Mouse (Mus musculus) megakaryocyte, embryonic 14.5 days (primary cell): ENCODE measurements around the gene B3galnt1. TPM values are rescaled to one million over a fixed set of nuclear protein-coding genes. Genes with fewer than 3 reads are reported as not detected.

ENCODE experiments used
- H3K27me3 ChIP-seq: replicated peaks from 2 replicates; pipeline ENCODE3; 2012; ENCODE audit warnings: inconsistent platforms
- H3K36me3 ChIP-seq: replicated peaks from 2 replicates; pipeline ENCODE3; 2012; ENCODE audit warnings: low read length, inconsistent platforms, mixed read lengths
- H3K4me1 ChIP-seq: 2 replicates; pipeline ENCODE4 v1.6.1; 2012; ENCODE audit warnings: inconsistent platforms
- H3K4me3 ChIP-seq: replicated peaks from 2 replicates; pipeline ENCODE3; 2012; ENCODE audit warnings: moderate library complexity, mild to moderate bottlenecking, inconsistent platforms
- H3K9me3 ChIP-seq: 2 replicates; pipeline ENCODE4 v1.6.1; 2012; ENCODE audit warnings: inconsistent platforms
- FLI1 ChIP-seq: IDR thresholded peaks from 2 replicates; pipeline ENCODE4 v1.6.1; 2012; ENCODE audit warnings: low read length, inconsistent platforms, mixed read lengths
- GATA1 ChIP-seq: IDR thresholded peaks from 3 replicates; pipeline ENCODE4 v1.6.1; 2012; ENCODE audit warnings: mixed read lengths, low read length, inconsistent platforms, borderline replicate concordance
- polyA plus RNA-seq: library from polyadenylated mRNA; stranded (reverse); fragments of >175 nt; gene quantifications from 2 replicates; pipeline ENCODE4 v1.2.3, GENCODE M21; 2012; ENCODE audit warnings: low replicate concordance; ENCODE audit not compliant: insufficient read depth

The B3galnt1 gene
- polyA plus RNA-seq, 1 experiment = 0.32 TPM

DNA sequence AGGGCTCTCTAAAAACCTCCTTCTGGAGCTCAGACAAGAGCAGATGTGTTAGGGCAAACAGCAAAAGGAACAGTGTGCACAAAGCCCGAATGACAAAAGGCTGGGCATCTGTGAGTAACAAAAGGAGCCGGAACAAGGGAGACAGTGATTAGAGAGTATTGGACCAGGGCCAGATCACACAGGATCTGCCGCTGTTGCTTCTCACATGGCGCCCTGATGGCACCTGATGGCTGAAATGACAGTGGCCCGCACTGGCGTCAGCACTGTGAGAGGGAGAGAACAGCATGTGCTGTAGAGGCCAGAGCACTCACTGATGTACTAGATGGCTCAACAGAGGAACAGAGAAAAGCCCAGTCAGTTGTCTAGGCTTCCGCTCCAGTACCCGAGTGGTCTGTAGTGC is 55.8 kb downstream of the B3galnt1 start:
- no peak for TF ChIP-seq GATA1
- Histone ChIP-seq H3K4me3 (no peak overlapping the region), H3K9me3 (no peaks in the 10 kb centered on the region), H3K4me1 (no peaks in the 10 kb centered on the region), H3K36me3 (no peaks in the 10 kb centered on the region), H3K27me3 (no peaks in the 10 kb centered on the region)

DNA sequence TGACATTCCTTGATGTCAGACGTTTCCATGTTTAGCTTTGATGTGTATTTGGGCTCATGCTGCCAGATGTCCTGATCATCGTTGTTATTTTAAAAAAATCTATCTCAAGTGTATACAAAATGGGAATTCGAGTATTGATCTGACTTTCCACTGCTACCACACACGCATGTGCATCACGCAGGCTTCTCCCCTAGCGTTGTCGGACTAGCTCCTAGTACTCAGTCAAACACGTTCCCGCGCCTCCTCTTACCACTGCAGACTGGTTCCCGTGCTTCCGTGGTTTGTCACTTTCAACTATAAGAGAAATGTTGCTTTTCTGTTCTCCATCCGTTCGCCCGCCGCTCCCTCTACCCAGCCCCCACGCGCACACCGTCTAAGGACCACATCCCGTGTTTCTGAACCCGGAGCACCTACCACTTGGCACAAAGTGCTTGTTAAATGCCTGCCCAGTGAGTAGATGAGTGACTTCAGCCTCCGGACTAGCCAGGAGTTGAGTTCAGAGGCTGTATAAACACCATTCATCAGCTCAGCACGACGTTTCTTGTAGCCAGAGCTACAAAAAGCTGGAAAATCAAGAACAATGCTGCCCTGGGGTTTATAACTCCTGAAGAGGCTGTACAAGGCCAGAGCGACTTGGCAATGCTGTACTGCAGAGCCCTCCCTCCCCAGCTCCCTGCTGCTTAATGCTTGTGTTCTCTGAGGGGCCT is 62.7 kb downstream of the B3galnt1 start:
- no peaks in the 10 kb centered on the region for H3K36me3 ChIP-seq
- 0 out of 2 replicates have a peak, but pooled peaks cover 3% of the 10 kb centered on the region for H3K9me3 ChIP-seq
- no peak overlapping the region for H3K4me3 ChIP-seq
- no peaks in the 10 kb centered on the region for H3K27me3 ChIP-seq
- H3K4me1 ChIP-seq = no peaks in the 10 kb centered on the region
- TF ChIP-seq GATA1 = no peak
- TF ChIP-seq FLI1 = no peak

DNA sequence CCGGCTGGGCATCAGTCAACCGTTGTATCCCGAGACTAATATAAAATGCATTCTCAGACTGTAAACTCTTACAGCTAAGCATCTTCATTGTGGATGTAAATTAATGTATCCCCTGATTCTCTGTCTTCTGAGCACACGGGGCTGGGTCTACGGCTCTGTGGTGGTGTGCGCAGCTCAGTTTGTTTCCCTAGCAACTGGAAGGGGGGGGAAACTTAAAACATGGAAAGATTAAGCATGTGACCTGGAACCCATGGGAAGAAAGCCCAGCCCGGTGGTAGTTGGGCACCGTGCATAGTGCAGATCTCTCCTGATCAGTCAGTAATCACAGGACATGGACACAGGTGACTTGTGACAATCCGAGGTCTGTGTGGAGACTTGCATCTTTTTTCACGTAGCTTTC is 63.3 kb downstream of the B3galnt1 start:
- H3K36me3 ChIP-seq = no peaks in the 10 kb centered on the region
- no peaks in the 10 kb centered on the region for H3K27me3 ChIP-seq
- H3K4me1 ChIP-seq = no peaks in the 10 kb centered on the region
- no peak overlapping the region for H3K4me3 ChIP-seq
- 0 out of 2 replicates have a peak, but pooled peaks cover 3% of the 10 kb centered on the region for H3K9me3 ChIP-seq
- TF ChIP-seq FLI1 (no peak), GATA1 (no peak)

DNA sequence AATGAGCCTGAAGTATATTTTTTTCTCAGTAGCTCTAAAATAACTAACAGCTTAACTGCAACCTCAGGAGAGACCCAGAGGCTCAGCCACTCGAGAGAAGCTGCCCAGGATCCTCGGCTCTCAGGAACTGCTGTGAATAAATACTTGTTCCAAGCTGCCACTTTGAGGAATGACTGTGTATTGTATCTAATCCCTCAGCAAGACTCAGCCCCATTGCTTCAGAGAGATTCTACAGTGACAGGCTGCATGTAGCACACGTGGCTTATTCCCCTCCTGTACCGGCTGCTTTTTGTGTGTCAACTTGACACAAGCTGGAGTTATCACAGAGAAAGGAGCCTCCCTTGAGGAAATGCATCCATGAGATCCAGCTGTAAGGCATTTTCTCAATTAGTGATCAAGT is 66.1 kb downstream of the B3galnt1 start:
- 0 out of 2 replicates have a peak, but pooled peaks cover 3% of the 10 kb centered on the region for H3K9me3 ChIP-seq
- H3K27me3 ChIP-seq = no peaks in the 10 kb centered on the region
- no peaks in the 10 kb centered on the region for H3K36me3 ChIP-seq
- TF ChIP-seq FLI1 = no peak
- no peak for TF ChIP-seq GATA1
- no peaks in the 10 kb centered on the region for H3K4me1 ChIP-seq
- no peak overlapping the region for H3K4me3 ChIP-seq

DNA sequence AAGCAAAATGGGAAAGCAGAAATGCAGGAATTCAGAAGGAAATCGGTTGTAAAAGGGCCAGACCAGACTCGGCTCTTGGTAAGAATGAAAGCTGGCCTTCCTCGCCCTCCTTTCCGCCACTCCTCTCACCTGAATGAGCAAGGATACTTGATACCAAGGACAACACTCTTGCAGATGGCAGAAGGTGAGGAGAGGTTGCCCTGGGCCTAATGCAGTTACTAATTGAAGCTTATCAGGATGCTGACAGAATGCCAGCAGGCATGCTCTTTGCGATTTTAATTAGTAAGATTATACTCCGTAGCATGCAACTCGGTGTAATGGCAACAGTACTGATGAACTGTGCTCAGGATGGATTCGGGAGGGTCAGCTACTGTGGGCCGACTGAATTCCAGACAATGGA is 67.2 kb downstream of the B3galnt1 start:
- H3K36me3 ChIP-seq = no peaks in the 10 kb centered on the region
- TF ChIP-seq FLI1 (no peak), GATA1 (no peak)
- H3K9me3 ChIP-seq = 0 out of 2 replicates have a peak, but pooled peaks cover 3% of the 10 kb centered on the region
- H3K27me3 ChIP-seq = no peaks in the 10 kb centered on the region
- H3K4me3 ChIP-seq = no peak overlapping the region
- H3K4me1 ChIP-seq = no peaks in the 10 kb centered on the region

DNA sequence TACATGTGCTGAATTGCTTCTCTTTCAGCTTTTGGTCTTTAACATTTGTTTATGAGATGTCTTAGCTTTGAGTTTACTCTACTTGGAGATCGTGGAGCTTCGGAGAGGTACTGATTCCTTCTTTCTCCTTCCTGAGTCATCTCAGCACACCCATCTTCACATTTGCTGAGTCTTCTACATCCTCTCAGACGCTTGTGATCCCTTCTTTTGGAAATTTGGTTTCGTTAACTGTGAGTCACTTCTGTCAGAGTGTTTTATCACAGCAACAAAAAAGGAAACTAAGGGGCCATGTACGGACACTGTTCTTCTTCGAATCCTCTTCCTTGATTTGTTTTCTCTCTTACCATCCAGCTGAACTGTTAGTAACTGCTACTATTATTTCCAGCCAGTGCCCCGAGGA is 69.2 kb downstream of the B3galnt1 start:
- Histone ChIP-seq H3K4me1 (peaks cover 3% of the 10 kb centered on the region; the same call in 1 of the 2 replicates), H3K9me3 (0 out of 2 replicates have a peak, but pooled peaks cover 3% of the 10 kb centered on the region), H3K27me3 (no peaks in the 10 kb centered on the region), H3K4me3 (no peak overlapping the region), H3K36me3 (no peaks in the 10 kb centered on the region)
- TF ChIP-seq FLI1 (no peak), GATA1 (no peak)

DNA sequence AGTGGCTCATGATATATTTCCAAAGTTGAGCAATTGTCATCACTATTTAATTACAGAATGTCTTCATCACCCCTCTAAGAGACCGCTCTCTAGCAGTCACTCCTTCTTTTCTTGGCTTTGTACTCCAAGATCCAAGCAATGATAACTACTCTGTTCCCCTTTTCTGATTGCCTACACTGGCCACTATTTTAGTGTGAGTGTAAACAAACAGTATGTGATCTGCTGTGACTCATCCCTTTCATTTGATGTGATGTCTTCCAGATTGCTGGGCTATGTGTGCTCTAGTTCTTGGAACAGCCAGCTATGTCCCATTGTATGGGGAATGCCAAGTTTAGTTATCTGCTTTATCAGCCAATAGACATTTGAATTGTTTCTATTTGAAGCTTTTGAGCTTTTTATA is 71.4 kb downstream of the B3galnt1 start:
- H3K9me3 ChIP-seq = peaks cover 7% of the 10 kb centered on the region

DNA sequence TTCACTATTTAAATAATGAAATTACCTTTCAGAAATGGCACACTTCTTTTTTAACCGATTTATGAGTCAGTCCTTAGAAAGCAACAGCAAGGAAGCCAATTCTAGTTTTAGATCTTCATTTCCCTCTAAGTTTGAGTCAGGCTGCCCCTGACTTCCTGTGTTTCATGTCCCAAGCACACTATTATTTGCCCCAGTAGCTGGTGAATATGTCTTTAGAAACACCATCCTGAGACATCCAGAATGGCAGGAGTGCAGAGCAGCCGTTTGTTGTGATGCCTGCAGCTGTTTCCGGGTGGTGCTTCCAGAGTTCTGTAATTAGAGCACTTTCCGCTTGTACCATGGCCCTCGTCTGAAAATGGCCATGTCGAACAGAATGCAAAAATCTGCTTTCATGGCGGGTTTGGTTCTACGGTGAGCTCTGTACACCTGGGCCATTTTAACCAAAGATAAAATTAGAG is 73.7 kb downstream of the B3galnt1 start:
- Histone ChIP-seq H3K4me3 (no peak overlapping the region), H3K27me3 (no peaks in the 10 kb centered on the region), H3K9me3 (peaks cover 22% of the 10 kb centered on the region), H3K36me3 (no peaks in the 10 kb centered on the region), H3K4me1 (peaks cover 4% of the 10 kb centered on the region; the same call in 1 of the 2 replicates)
- TF ChIP-seq FLI1 = no peak
- TF ChIP-seq GATA1 = no peak

More for the DNA sequence above, 71.4 kb downstream of the B3galnt1 start:
- H3K4me1 ChIP-seq = peaks cover 4% of the 10 kb centered on the region; the same call in 1 of the 2 replicates
- no peaks in the 10 kb centered on the region for H3K27me3 ChIP-seq
- TF ChIP-seq FLI1 (no peak), GATA1 (no peak)
- no peak overlapping the region for H3K4me3 ChIP-seq
- H3K36me3 ChIP-seq = no peaks in the 10 kb centered on the region

DNA sequence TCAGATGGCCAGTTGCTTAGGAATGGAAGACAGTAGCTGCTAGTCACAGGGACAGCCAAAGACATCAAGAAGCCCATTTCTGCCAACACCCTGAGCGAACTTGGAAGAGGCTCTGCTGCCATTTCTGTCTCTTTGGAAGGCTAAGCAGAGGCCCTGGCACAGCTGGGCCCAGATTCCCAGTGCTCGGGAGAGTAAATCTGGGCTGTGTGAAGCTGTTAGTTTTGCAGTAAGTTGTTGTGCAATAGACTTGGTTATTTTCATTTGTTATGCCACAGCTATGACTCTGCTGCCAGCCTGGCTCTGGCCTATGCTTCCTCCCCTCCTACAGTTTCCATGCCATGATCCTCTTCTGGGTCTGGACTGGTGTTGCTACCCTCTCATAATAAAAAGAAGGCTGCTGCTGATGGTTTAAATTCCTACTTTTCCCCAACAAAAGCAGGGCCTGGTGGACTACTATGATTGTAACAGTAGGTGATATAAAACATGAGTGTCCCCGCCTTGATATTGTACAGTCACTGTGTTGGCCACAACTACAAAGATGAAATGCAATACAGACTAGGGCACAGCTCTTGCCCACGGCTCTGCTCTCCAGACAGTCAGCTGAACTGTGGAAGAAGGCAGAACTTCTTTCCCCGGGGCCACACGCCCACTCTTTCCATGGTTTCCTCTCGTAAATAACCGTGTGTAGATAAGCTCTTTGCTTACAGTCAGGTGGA is 74.2 kb downstream of the B3galnt1 start:
- Histone ChIP-seq H3K4me1 (peaks cover 4% of the 10 kb centered on the region; the same call in 1 of the 2 replicates), H3K27me3 (no peaks in the 10 kb centered on the region), H3K36me3 (no peaks in the 10 kb centered on the region), H3K4me3 (no peak overlapping the region), H3K9me3 (peaks cover 27% of the 10 kb centered on the region)
- TF ChIP-seq GATA1 = no peak
- no peak for TF ChIP-seq FLI1

Other genes with a start within 250 kb of the B3galnt1 start
- 0.35 and 15.5 TPM in 2 replicates for gene Nmd3, start 123.0 kb upstream of the B3galnt1 start, polyA plus RNA-seq